Mouse (Mus musculus) heart, embryonic 13.5 days (tissue): ENCODE measurements around the gene 1700025G04Rik. TPM values are rescaled to one million over a fixed set of nuclear protein-coding genes. Genes with fewer than 3 reads are reported as not detected.

Source experiments
- ATAC-seq: fragments of 200-750 bp; cut with Nextera tagmentation; 2 replicates; pipeline ENCODE4 v1.8.0; 2017; ENCODE audit warnings: moderate TSS enrichment; ENCODE audit not compliant: insufficient number of reproducible peaks, low FRiP score, low TSS enrichment; ENCODE audit errors: extremely low read depth
- H3K27ac ChIP-seq: fragments of 300-500 bp; sonication (generic); replicated peaks from 2 replicates; pipeline ENCODE4 v1.5.1; 2015; ENCODE audit warnings: moderate library complexity, mild to moderate bottlenecking, inconsistent platforms
- H3K27me3 ChIP-seq: fragments of 300-500 bp; sonication (generic); replicated peaks from 2 replicates; pipeline ENCODE4 v1.6.1; 2015; ENCODE audit warnings: mild to moderate bottlenecking, inconsistent platforms
- H3K36me3 ChIP-seq: fragments of 300-500 bp; sonication (generic); 2 replicates; pipeline ENCODE4 v1.6.1; 2015; ENCODE audit warnings: mild to moderate bottlenecking, inconsistent platforms
- H3K4me1 ChIP-seq: fragments of 300-500 bp; sonication (generic); 2 replicates; pipeline ENCODE4 v1.6.1; 2015; ENCODE audit warnings: inconsistent platforms
- H3K4me2 ChIP-seq: fragments of 300-500 bp; sonication (generic); 2 replicates; pipeline ENCODE4 v1.6.1; 2015; ENCODE audit warnings: inconsistent platforms, mild to moderate bottlenecking, moderate library complexity
- H3K4me3 ChIP-seq: fragments of 300-500 bp; sonication (generic); 2 replicates; pipeline ENCODE4 v1.5.1; 2015; ENCODE audit warnings: moderate library complexity, mild to moderate bottlenecking, inconsistent platforms
- H3K9ac ChIP-seq: fragments of 300-500 bp; sonication (generic); 2 replicates; pipeline ENCODE4 v1.6.1; 2015; ENCODE audit warnings: inconsistent platforms, mild to moderate bottlenecking, moderate library complexity
- H3K9me3 ChIP-seq: fragments of 300-500 bp; sonication (generic); 2 replicates; pipeline ENCODE4 v1.6.1; 2016; ENCODE audit warnings: inconsistent platforms
- WGBS: fragments of 180-500 bp; shearing (Covaris S2); methylation state at CpG from one replicate; pipeline ENCODE4 v1.1.7; 2015; ENCODE audit warnings: mixed read lengths; 5-methylcytosine and 5-hydroxymethylcytosine counted together
- polyA plus RNA-seq: library from polyadenylated mRNA; unstranded; fragments of >200 nt; fragmentation: Nextera tagmentation; extraction: Ambion mirVana; gene quantifications from 2 replicates; pipeline ENCODE4 v1.2.1, GENCODE M21; 2015

1700025G04Rik gene
- polyA plus RNA-seq, 1 experiment from 2014 or later = 24.3 TPM

GRCm38 (mm10) chr1:151958442-151958841, 131.5 kb downstream of the 1700025G04Rik start:
- Histone ChIP-seq H3K27ac (no peak overlapping the region), H3K4me2 (no peak overlapping the region), H3K9ac (no peak overlapping the region), H3K36me3 (peaks cover 10% of the 10 kb centered on the region), H3K27me3 (no peaks in the 10 kb centered on the region), H3K4me1 (peaks cover 56% of the 10 kb centered on the region), H3K9me3 (no peaks in the 10 kb centered on the region), H3K4me3 (no peak overlapping the region)
- 70% methylated on average over 3 of the region's 3 CpGs for WGBS
- ATAC-seq = no peak

DNA sequence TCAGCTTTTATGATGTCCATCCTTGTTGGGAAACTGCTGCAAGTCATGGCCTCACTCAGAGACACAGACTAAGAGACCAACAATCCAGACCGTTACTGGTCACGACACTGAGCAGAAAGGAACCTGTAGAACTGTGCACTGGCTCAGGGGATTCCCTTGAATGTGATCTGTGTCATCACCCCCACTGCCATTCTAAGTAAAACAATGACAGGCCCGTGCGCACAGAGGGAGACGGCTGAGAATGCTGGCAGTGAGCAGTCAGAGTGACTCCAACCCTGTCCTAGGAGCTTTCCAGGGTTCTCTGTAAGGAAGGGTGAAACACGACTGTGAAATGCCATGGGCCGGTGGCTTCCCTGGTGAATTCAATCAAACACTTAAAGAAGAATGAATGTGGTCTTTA, 132.3 kb downstream of the 1700025G04Rik start:
- peaks cover 10% of the 10 kb centered on the region for H3K36me3 ChIP-seq
- H3K4me1 ChIP-seq = peaks cover 59% of the 10 kb centered on the region
- ATAC-seq = no peak
- WGBS = 35% methylated on average over 7 of the region's 7 CpGs
- H3K4me2 ChIP-seq = no peak overlapping the region
- no peaks in the 10 kb centered on the region for H3K27me3 ChIP-seq
- H3K9me3 ChIP-seq = no peaks in the 10 kb centered on the region
- no peak overlapping the region for H3K9ac ChIP-seq
- no peak overlapping the region for H3K4me3 ChIP-seq
- no peak overlapping the region for H3K27ac ChIP-seq

DNA sequence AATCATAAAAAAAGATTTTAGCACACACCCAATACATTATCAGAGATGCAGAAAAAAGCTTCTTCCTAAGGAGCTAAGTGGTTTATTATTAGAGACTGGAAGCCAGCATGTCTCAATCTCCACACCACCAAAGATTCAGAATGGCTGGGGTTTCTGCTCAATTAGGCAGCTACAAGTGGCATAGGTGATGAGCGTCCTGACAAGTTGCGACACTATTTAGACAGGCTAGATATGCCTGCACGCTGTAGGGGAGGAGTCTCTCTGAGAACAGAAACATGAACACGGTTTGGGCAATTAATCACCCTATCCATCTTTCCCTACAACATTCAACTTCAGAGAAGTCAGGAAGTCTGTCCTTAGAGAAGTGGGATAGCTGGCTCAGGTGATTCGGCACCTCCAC, 134.1 kb downstream of the 1700025G04Rik start:
- Histone ChIP-seq H3K27ac (no peak overlapping the region), H3K36me3 (peaks cover 8% of the 10 kb centered on the region), H3K9me3 (no peaks in the 10 kb centered on the region), H3K9ac (no peak overlapping the region), H3K27me3 (no peaks in the 10 kb centered on the region), H3K4me2 (no peak overlapping the region), H3K4me3 (no peak overlapping the region), H3K4me1 (peaks cover 67% of the 10 kb centered on the region)
- ATAC-seq = no peak
- WGBS = 34% methylated on average over 5 of the region's 5 CpGs

DNA sequence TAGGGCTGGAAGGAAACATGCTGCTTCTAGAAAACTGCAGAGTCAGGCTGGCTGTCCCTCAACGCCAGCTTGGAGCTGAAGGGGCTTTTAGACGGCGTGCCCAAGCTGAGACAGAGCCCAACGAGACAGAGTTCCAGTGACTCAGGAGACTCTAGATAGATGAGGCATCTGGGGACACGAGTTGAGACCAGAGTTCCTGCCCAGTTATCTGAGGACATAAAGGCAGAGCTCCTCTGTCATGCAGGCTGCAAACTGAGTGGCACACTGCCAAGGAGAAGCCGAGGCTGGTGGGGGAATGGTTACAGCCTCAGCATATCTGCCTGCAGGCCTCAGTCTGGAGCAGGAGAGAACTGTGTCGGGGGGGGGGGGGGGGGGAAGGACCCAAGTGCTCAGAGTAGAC, 136.4 kb downstream of the 1700025G04Rik start:
- Histone ChIP-seq H3K27ac (peak overlapping the region; percentile 21; the same call in 1 of the 2 replicates), H3K9me3 (no peaks in the 10 kb centered on the region), H3K4me3 (no peak overlapping the region), H3K4me2 (peak overlapping the region; percentile 30), H3K4me1 (peaks cover 60% of the 10 kb centered on the region), H3K27me3 (no peaks in the 10 kb centered on the region), H3K36me3 (no peaks in the 10 kb centered on the region), H3K9ac (no peak overlapping the region)
- no peak; the same call in 1 of the 2 replicates for ATAC-seq
- 3% methylated on average over 7 of the region's 7 CpGs for WGBS

DNA sequence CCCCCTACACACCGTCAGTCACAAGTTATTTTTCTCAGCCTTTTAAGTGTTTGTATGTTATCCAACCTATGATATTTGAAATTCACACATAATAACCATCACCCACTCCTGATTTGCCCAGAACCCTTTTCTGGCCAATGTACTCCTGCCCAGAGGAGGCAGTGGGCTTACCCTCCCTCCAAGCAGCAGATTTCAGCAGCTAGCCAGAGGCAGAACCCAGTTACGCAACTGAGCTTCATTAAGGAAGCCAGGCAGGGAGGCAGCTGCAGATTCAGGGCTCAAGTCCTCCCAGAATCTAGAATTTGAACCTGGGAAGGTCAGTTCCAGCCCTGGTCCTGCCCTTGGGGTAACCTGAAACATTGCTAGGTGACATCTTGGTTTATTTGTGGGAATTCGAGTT, 141.9 kb downstream of the 1700025G04Rik start:
- ATAC-seq = no peak
- WGBS = 65% methylated on average over 3 of the region's 3 CpGs

DNA sequence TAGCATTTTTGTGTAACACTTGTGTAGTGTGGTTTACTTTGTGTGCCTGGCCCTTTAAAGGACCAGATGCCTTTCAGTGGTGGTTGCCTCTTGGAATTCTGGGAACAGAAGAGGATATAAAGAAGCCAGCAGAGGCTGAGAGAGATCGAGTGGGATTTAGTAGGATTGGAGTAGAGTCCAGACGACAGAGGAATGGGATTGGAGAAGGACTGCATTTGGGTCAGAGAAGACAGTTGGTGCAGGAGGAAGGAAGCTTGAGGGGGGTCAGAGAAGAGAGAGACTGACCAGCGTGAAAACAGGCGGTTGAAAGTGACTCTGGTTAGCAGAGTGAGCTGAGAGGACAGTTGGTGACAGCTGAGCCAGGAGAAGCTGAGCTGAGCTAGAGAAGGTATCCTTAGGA, 142.4 kb downstream of the 1700025G04Rik start:
- H3K9ac ChIP-seq = peak overlapping the region; percentile 54
- peak overlapping the region; percentile 60 for H3K4me2 ChIP-seq

More for the DNA sequence above, 141.9 kb downstream of the 1700025G04Rik start:
- Histone ChIP-seq H3K27me3 (no peaks in the 10 kb centered on the region), H3K4me1 (peaks cover 66% of the 10 kb centered on the region), H3K4me3 (no peak overlapping the region), H3K9me3 (no peaks in the 10 kb centered on the region), H3K9ac (peak overlapping the region; percentile 54), H3K27ac (peak overlapping the region; percentile 25; the same call in 1 of the 2 replicates), H3K4me2 (peak overlapping the region; percentile 60), H3K36me3 (no peaks in the 10 kb centered on the region)

GRCm38 (mm10) chr1:151944457-151945223, 145.3 kb downstream of the 1700025G04Rik start:
- H3K4me1 ChIP-seq = peaks cover 82% of the 10 kb centered on the region
- 30% methylated on average over 10 of the region's 10 CpGs for WGBS
- H3K4me2 ChIP-seq = no peak overlapping the region
- H3K36me3 ChIP-seq = no peaks in the 10 kb centered on the region
- no peaks in the 10 kb centered on the region for H3K27me3 ChIP-seq
- ATAC-seq = no peak
- no peak overlapping the region for H3K27ac ChIP-seq
- no peak overlapping the region for H3K4me3 ChIP-seq
- no peak overlapping the region for H3K9ac ChIP-seq
- H3K9me3 ChIP-seq = no peaks in the 10 kb centered on the region

More for the DNA sequence above, 142.4 kb downstream of the 1700025G04Rik start:
- H3K27ac ChIP-seq = peak overlapping the region; percentile 25; the same call in 1 of the 2 replicates
- no peaks in the 10 kb centered on the region for H3K27me3 ChIP-seq
- peak overlapping the region; percentile 28 for H3K4me3 ChIP-seq
- no peaks in the 10 kb centered on the region for H3K9me3 ChIP-seq
- H3K36me3 ChIP-seq = no peaks in the 10 kb centered on the region
- peaks cover 66% of the 10 kb centered on the region for H3K4me1 ChIP-seq
- ATAC-seq = no peak
- WGBS = 12% methylated on average over 4 of the region's 4 CpGs

GRCm38 (mm10) chr1:151943681-151944237, 146.2 kb downstream of the 1700025G04Rik start:
- ATAC-seq = no peak
- Histone ChIP-seq H3K4me2 (no peak overlapping the region; the same call in 1 of the 2 replicates), H3K27ac (no peak overlapping the region), H3K27me3 (no peaks in the 10 kb centered on the region), H3K9me3 (no peaks in the 10 kb centered on the region), H3K36me3 (no peaks in the 10 kb centered on the region), H3K9ac (no peak overlapping the region; the same call in 1 of the 2 replicates), H3K4me3 (no peak overlapping the region), H3K4me1 (peaks cover 87% of the 10 kb centered on the region)
- 37% methylated on average over 8 of the region's 8 CpGs for WGBS

- H3K4me2 ChIP-seq = peak overlapping the region; percentile 28
- no peaks in the 10 kb centered on the region for H3K36me3 ChIP-seq
- no peak for ATAC-seq
- no peak overlapping the region for H3K27ac ChIP-seq
- peaks cover 86% of the 10 kb centered on the region for H3K4me1 ChIP-seq
- H3K9ac ChIP-seq = peak overlapping the region; percentile 56; the same call in 1 of the 2 replicates
- 31% methylated on average over 11 of the region's 11 CpGs for WGBS
- no peak overlapping the region for H3K4me3 ChIP-seq
- H3K9me3 ChIP-seq = no peaks in the 10 kb centered on the region
- H3K27me3 ChIP-seq = no peaks in the 10 kb centered on the region
Measured at GRCm38 (mm10) chr1:151942972-151943654, 146.8 kb downstream of the 1700025G04Rik start.

- ATAC-seq = no peak
- H3K9me3 ChIP-seq = no peaks in the 10 kb centered on the region
- H3K36me3 ChIP-seq = no peaks in the 10 kb centered on the region
- peak overlapping the region; percentile 55 for H3K9ac ChIP-seq
- WGBS = 19% methylated on average over 8 of the region's 8 CpGs
- no peak overlapping the region for H3K4me3 ChIP-seq
- no peaks in the 10 kb centered on the region for H3K27me3 ChIP-seq
- H3K4me2 ChIP-seq = peak overlapping the region; percentile 47
- H3K4me1 ChIP-seq = peaks cover 57% of the 10 kb centered on the region
- H3K27ac ChIP-seq = peak overlapping the region; percentile 20; the same call in 1 of the 2 replicates
Measured at GRCm38 (mm10) chr1:151939987-151940386, 149.9 kb downstream of the 1700025G04Rik start.

DNA sequence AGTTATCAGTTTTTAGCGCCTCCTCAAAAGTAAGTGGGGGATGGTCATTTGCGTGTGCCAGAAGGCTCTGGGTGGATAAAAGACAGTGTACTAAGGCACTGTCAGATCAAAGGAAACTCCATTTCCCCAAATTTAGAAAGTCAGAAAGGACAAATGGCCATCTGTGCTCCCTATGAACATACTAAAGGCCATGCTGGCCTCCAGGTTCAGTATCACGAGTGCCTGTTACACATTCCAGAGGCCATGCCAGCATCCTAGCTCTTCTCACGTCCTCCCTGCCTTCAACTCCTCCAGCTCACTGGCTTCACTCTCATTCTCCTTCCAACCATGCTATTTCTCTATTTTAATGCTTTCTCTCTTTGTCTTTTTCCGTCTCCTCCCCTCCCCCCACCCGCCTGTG, 150.4 kb downstream of the 1700025G04Rik start:
- peak overlapping the region; percentile 47 for H3K4me2 ChIP-seq
- WGBS = 20% methylated on average over 6 of the region's 6 CpGs
- no peak overlapping the region for H3K9ac ChIP-seq

More for the DNA sequence above, 150.4 kb downstream of the 1700025G04Rik start:
- ATAC-seq = no peak
- Histone ChIP-seq H3K4me1 (peaks cover 53% of the 10 kb centered on the region), H3K36me3 (no peaks in the 10 kb centered on the region), H3K27me3 (no peaks in the 10 kb centered on the region), H3K9me3 (no peaks in the 10 kb centered on the region), H3K4me3 (no peak overlapping the region), H3K27ac (peak overlapping the region; percentile 20; the same call in 1 of the 2 replicates)
